Mouse (Mus musculus) midbrain, postnatal 0 days (tissue): ENCODE results near the gene Ceacam13. TPM values are rescaled to one million over a fixed set of nuclear protein-coding genes. Genes with fewer than 3 reads are reported as not detected.
"Not testable (repeated sequence)": the region's sequence is repeated elsewhere in the genome, so short reads cannot be mapped to it uniquely, and the experiment has no call there.

Experiments
- ATAC-seq: fragments of 200-750 bp; cut with Nextera tagmentation; 2 replicates; pipeline ENCODE4 v1.8.0; 2017; ENCODE audit warnings: moderate number of reproducible peaks, mild to moderate bottlenecking, moderate TSS enrichment, moderate library complexity; ENCODE audit not compliant: low FRiP score
- DNase-seq: peaks from one replicate; pipeline ENCODE4 v3.0.0-alpha.2; 2015; ENCODE audit warnings: low spot score
- H3K27ac ChIP-seq: fragments of 300-500 bp; sonication (generic); 2 replicates; pipeline ENCODE4 v1.5.1; 2014; ENCODE audit warnings: low read depth, mild to moderate bottlenecking, low read length, mixed read lengths
- H3K27me3 ChIP-seq: fragments of 300-500 bp; sonication (generic); 2 replicates; pipeline ENCODE4 v1.6.1; 2014; ENCODE audit warnings: low read length, control low read depth, mixed read lengths; ENCODE audit not compliant: insufficient read depth
- H3K36me3 ChIP-seq: fragments of 300-500 bp; sonication (generic); 2 replicates; pipeline ENCODE4 v1.6.1; 2014; ENCODE audit warnings: low read length, control low read depth, mixed read lengths; ENCODE audit not compliant: insufficient read depth
- H3K4me1 ChIP-seq: fragments of 300-500 bp; sonication (generic); 2 replicates; pipeline ENCODE4 v1.6.1; 2014; ENCODE audit warnings: mild to moderate bottlenecking, control low read depth, antibody characterized with exemption, low read length, mixed read lengths; ENCODE audit not compliant: insufficient read depth
- H3K4me2 ChIP-seq: fragments of 300-500 bp; sonication (generic); 2 replicates; pipeline ENCODE4 v1.6.1; 2014; ENCODE audit warnings: low read depth, mild to moderate bottlenecking, low read length, mixed read lengths; ENCODE audit not compliant: poor library complexity, severe bottlenecking
- H3K4me3 ChIP-seq: fragments of 300-500 bp; sonication (generic); 2 replicates; pipeline ENCODE4 v1.5.1; 2014; ENCODE audit warnings: low read depth, mild to moderate bottlenecking, low read length, moderate library complexity
- H3K9ac ChIP-seq: fragments of 300-500 bp; sonication (generic); replicated peaks from 2 replicates; pipeline ENCODE4 v1.6.1; 2014; ENCODE audit warnings: mild to moderate bottlenecking, low read length, moderate library complexity, mixed read lengths; ENCODE audit not compliant: poor library complexity, severe bottlenecking
- H3K9me3 ChIP-seq: fragments of 300-500 bp; sonication (generic); 2 replicates; pipeline ENCODE4 v1.6.1; 2016; ENCODE audit warnings: low read length, control low read depth
- CTCF ChIP-seq: IDR thresholded peaks from 2 replicates; pipeline ENCODE4 v1.5.1; 2016; ENCODE audit warnings: antibody characterized with exemption, mild to moderate bottlenecking
- WGBS: fragments of 180-500 bp; shearing (Covaris S2); extraction: QIAGEN DNeasy Blood & Tissue Kit; methylation state at CpG from one replicate; pipeline ENCODE4 v1.1.7; 2014; 5-methylcytosine and 5-hydroxymethylcytosine counted together
- microRNA-seq: library from miRNA; unstranded; fragments of <30 nt; microRNA quantifications from one replicate; pipeline ENCODE4, GENCODE M21; 2016; ENCODE audit warnings: borderline number of aligned reads
- polyA plus RNA-seq: library from polyadenylated mRNA; unstranded; fragments of >200 nt; fragmentation: Nextera tagmentation; extraction: Ambion mirVana; gene quantifications from 2 replicates; pipeline ENCODE4 v1.2.1, GENCODE M21; 2015
- total RNA-seq: library from RNA; depleted of rRNA; stranded (reverse); fragments of >200 nt; gene quantifications from 2 replicates; pipeline ENCODE4 v1.2.3, GENCODE M21; 2014; rRNA removed

Gene Ceacam13
- total RNA-seq (not detected in 2 replicates), polyA plus RNA-seq (not detected in 2 replicates)

- Histone ChIP-seq H3K27ac (no peak within 1 kb of the TSS), H3K4me3 (no peak within 1 kb of the TSS), H3K4me1 (no peaks in the 10 kb centered on the region), H3K4me2 (no peak within 1 kb of the TSS), H3K9me3 (peaks cover 74% of the 10 kb centered on the region; the same call in 1 of the 2 replicates), H3K36me3 (no peaks in the 10 kb centered on the region), H3K27me3 (no peaks in the 10 kb centered on the region), H3K9ac (no peak within 1 kb of the TSS)
- WGBS, result 81% methylated on average over 4 of the region's 4 CpGs
- no peak for TF ChIP-seq CTCF
- DNase-seq, result no peak
- no peak for ATAC-seq
These were observed at the start of gene Ceacam13 for GRCm38 (mm10) chr7:18009589-18009988. Ceacam13 (plus strand) TSS chr7:18009889.

GRCm38 (mm10) chr7:17971824-17972223 lies 37.9 kb upstream of the Ceacam13 start, which contains the start of gene Ceacam11:
Ceacam11 (plus strand) TSS chr7:17972124.
- no peak for ATAC-seq
- no peaks in the 10 kb centered on the region for H3K4me1 ChIP-seq

GRCm38 (mm10) chr7:18001131-18001530 lies 8.6 kb upstream of the Ceacam13 start:
- not testable (repeated sequence) for DNase-seq, H3K36me3 ChIP-seq, H3K9ac ChIP-seq, H3K4me1 ChIP-seq, ATAC-seq, H3K27me3 ChIP-seq, H3K27ac ChIP-seq, H3K4me3 ChIP-seq, H3K4me2 ChIP-seq
- WGBS, result 89% methylated on average over 1 of the region's 1 CpGs
- peaks cover 52% of the 10 kb centered on the region for H3K9me3 ChIP-seq

More at GRCm38 (mm10) chr7:17971824-17972223, 37.9 kb upstream of the Ceacam13 start, which contains the start of gene Ceacam11:
- no peak within 1 kb of the TSS for H3K4me3 ChIP-seq
- no peak within 1 kb of the TSS for H3K4me2 ChIP-seq
- no peak for TF ChIP-seq CTCF
- no peaks in the 10 kb centered on the region for H3K36me3 ChIP-seq
- H3K9ac ChIP-seq, result no peak within 1 kb of the TSS
- WGBS, result 71% methylated on average over 4 of the region's 4 CpGs
- H3K27me3 ChIP-seq, result no peaks in the 10 kb centered on the region
- no peak within 1 kb of the TSS for H3K27ac ChIP-seq
- peaks cover 73% of the 10 kb centered on the region for H3K9me3 ChIP-seq
- no peak for DNase-seq

- H3K27me3 ChIP-seq, result no peaks in the 10 kb centered on the region
- no peak for ATAC-seq
- H3K4me2 ChIP-seq, result no peak within 1 kb of the TSS
- TF ChIP-seq CTCF, result no peak
- peaks cover 52% of the 10 kb centered on the region for H3K9me3 ChIP-seq
- no peak within 1 kb of the TSS for H3K9ac ChIP-seq
- WGBS, result 50% methylated on average over 1 of the region's 1 CpGs
- H3K27ac ChIP-seq, result no peak within 1 kb of the TSS
- H3K4me1 ChIP-seq, result no peaks in the 10 kb centered on the region
- DNase-seq, result no peak
- no peaks in the 10 kb centered on the region for H3K36me3 ChIP-seq
- H3K4me3 ChIP-seq, result no peak within 1 kb of the TSS
These were observed 55.9 kb downstream of the Ceacam13 start, which contains the start of gene Ceacam12 for GRCm38 (mm10) chr7:18065629-18066028. Ceacam12 (plus strand) TSS chr7:18065929.

Small RNA genes lying within 50 kb of the gene (microRNA-seq; reads per million reads assigned to microRNA genes)
- not detected for gene Gm22414

Other genes with a start within 250 kb of the Ceacam13 start
- not detected in 2 replicates for gene Ceacam14, start 197.3 kb upstream of the Ceacam13 start, total RNA-seq
- gene Ceacam14, start 197.3 kb upstream of the Ceacam13 start, polyA plus RNA-seq, result not detected in 2 replicates
- gene Gm5155, start 138.1 kb upstream of the Ceacam13 start, total RNA-seq, result not detected in 2 replicates
- not detected in 2 replicates for gene Gm5155, start 138.1 kb upstream of the Ceacam13 start, polyA plus RNA-seq
- not detected in 2 replicates for gene Ceacam11, start 37.8 kb upstream of the Ceacam13 start, total RNA-seq
- not detected in 2 replicates for gene Ceacam11, start 37.8 kb upstream of the Ceacam13 start, polyA plus RNA-seq
- not detected in 2 replicates for gene Ceacam12, start 56.0 kb downstream of the Ceacam13 start, total RNA-seq
- not detected in 2 replicates for gene Ceacam12, start 56.0 kb downstream of the Ceacam13 start, polyA plus RNA-seq
- gene Igfl3, start 166.6 kb downstream of the Ceacam13 start, total RNA-seq, result not detected in 2 replicates
- not detected in 2 replicates for gene Igfl3, start 166.6 kb downstream of the Ceacam13 start, polyA plus RNA-seq
- not detected in 2 replicates for gene Mill1, start 235.5 kb downstream of the Ceacam13 start, total RNA-seq
- gene Mill1, start 235.5 kb downstream of the Ceacam13 start, polyA plus RNA-seq, result not detected in 2 replicates